Mouse (Mus musculus) fat pad, adult 2 months (tissue): ENCODE measurements around the gene Tst.

Experiments
- DNase-seq: peaks from one replicate; pipeline ENCODE4 v3.0.0-alpha.2; 2011; ENCODE audit warnings: low read depth, low spot score; ENCODE audit errors: extremely low read depth

The Tst gene

DNA sequence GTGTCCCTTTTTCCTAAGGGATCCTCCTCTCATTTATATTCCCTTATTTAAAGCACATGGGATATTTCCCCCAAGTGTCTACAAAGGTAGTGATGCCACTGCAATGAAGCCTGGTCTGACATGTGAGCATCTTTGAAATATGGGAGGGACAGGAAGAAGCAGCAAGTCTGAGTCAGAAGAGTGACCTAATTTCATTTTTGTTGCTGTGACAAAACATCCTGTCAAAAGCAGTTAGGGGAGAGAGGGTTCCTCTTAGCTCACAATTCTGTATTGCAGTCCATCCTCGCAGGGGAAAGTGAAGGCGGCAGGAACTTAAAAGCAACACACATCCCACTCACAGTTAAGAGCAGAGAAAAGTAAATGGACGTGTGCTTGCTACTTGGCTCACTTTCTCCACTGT is 14.9 kb downstream of the Tst start:
- DNase-seq, result no peak

DNA sequence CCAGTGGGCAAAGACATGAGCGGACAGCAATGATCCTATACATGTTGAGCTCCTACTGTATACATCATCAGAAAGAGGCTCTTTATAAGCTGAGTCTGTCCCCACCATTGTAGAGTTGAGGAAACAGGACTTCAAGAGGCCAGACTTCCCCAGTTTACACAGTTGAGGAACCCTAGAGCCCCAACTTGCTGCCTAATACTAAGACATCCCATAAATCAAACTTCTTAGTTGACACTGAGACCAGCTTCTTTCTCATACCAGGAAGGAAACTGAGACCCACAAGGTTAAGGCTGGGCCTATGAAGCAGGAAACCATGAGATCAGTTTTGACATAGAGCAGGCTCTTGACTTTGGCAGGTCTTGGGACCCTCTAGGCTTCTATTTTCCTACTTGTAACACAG is 20.1 kb downstream of the Tst start:
- DNase-seq, result no peak

DNA sequence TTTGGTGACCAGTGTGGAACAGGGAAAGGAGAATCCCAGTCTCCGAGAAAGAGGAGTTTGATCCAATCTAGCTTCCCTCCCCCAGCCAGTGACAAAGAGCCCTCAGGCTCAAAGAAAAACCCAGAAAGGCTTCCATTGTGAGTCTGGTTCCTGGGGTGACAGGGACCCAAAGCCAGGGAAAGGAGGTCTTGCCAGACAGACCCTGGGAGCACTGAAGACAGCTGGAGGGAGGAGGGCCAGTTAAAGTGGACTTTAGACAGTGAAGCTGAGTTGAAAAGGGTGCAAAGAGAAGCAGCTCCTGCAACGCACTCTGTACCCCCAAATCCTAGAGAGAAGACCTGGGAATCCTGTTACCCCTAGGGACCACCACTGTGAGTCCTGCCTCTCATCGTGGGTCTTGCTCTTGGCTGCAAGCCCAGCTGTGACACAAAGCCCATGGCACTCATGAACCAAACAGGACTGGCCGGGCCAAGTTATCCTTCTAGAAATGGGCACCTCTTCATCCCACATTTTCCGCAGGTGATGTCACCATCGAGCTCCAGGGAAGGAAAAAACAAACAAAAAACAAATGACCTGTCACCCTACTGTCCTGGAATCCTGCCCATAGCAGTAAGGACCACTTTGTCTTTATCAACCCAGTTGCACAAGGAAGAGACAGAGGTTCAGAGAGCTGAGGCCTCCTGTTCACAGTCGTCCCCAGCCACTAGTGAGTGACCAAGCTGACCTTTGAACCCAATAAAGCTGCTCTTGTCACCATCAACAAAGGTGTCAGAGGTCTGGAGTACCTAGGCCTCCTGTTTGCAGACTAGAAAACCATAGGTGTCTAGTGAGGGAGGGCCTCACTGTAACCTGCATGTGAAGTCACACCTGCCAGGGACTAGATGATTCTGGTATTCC is 21.2 kb downstream of the Tst start:
- no peak for DNase-seq

DNA sequence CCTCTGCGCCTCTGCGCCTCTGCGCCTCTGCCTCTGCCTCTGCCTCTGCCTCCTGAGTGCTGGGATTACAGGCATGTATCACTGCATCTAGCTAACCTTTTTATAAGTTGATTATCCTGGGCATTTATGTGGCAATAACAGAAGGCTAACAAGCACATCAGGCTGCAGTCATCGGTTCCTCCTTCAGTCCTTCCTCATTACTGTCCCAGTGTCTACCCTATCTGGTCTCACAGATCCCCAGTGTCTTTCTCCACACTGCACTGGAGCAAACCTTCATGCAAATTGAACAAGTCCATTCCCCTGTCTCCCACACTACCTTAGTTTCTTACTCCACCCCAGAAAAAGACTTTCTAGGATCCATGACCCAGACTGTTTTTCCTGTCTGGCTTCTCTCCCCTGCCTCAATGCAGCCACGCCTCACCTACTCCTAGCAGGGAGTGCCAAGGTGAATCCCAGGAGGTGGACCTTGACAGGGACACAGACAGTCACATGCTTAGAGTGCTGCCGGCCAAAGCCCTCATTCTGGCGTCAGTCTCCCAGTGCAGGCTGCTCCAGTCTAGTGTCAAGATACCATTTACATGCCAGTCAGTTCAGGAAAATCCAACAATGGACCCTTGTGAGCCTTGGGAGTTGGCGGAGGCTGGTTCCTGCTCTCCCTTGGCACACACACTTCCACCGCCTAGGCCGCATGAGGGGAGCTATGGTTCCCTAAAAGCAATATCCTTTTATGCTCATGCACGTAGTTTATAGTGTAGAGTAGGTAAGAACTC is 22.1 kb downstream of the Tst start:
- no peak for DNase-seq

DNA sequence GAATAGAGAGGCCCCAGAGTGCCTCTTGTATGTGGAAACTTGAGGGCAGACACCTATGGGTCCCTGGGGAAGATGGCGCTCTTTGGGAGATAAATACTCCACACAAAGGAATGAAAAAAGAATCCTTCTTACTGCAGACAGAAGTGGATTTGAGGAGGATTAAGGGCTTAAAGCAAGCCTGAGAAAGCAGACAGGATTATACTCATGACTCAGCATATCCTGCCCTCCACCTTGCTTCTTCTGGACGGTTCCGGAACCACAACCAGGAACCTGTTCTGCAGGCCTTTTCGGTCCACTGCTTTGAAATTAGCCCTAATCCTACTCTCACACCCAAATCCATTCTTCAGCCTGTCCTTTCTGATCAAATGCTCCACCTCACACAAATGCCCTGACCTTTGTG is 23.6 kb downstream of the Tst start:
- no peak for DNase-seq

DNA sequence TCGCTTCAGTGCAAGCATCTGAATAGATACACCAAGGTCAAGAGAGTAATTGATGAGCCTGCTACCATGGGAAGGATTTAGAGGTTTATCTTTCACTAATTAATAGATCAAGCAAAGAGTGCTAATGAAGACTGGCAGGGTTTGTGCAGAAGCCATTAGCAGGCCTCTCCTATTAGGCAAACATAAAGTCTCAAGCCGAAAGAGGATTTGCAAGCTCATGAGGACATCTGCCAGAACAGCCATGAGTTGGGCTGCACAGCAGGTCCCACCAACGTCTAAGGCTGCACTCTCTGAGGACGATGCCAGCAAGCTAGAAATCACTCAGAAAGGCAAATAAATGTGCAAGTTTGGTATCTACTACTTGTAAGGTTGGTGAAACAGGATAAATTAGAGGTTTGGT is 25.0 kb downstream of the Tst start:
- DNase-seq, result no peak

DNA sequence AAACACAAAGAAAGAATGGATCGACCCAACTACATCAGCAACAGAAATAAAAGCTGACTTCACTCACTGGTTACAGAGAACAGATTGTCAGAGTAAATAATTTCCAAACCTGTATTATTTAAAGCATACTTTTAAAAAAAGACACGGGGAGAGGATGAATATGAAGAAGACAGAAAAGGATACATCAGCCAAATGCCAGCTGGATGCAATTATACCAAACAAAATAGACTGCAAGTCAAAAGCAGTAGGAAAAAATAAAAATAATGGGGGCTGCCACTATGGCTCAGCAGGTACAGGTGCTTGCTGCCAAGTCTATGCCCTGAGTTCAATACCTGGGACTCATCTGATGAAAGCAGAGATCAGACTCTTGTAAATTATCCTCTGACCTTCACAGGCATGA is 25.5 kb downstream of the Tst start:
- DNase-seq, result no peak

DNA sequence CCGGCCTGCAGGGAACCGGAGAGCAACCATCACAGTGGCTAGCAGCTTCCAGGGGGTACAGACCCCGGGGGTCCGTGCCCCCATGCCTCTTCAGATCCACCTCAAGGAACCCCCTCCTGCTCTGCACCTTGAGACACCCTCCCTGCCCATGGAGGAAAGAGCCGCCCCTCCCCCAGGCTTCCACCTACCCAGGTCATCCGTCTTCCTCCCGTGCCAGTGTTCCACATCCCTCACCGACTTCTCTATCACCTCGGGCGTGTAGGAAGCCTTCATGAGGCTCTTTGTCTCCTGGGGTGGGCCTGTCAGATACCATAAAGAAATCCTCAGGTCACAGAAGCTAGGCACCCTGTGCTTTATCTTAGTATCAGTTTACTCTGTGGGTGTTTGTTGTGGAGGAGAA is 27.2 kb downstream of the Tst start:
- DNase-seq, result no peak

DNA sequence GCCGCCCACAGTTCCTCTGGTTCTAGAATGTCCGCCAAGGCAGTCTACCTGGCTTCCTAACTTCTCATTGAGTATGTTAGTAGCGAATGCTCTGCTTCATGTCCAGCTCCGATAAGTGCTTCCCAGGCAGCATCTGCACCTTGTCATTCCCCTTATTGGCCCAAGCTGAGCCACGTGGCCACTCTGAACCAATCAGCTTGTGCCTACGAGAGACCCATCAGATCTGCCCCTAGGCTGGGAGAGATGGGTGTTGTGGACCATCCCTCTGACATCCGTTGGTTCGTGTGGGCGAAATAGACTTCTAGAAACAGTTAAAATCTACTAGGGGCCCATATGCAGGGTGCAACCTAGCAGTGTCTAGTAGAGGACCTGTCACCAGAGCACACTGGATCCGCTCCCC is 27.8 kb downstream of the Tst start:
- no peak for DNase-seq

DNA sequence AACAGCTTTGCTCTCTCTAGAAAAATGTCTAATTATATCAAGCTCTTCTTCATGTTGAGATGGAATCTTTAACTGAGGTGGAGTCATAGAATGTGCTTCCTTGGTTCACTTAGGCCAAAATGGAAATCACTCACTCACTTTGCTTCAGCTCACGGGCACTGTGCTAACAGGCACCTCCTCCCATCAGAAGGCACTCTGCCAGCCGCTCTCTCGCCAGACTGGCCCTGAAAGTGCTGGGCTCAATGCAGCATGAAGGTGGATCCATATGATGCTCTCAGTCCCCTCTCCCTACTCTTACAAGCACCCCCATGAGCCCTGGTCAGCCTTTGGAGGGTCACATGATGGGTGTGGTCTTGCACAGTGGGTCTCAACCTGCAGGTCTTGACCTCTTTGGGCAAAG is 31.5 kb downstream of the Tst start:
- DNase-seq, result no peak

DNA sequence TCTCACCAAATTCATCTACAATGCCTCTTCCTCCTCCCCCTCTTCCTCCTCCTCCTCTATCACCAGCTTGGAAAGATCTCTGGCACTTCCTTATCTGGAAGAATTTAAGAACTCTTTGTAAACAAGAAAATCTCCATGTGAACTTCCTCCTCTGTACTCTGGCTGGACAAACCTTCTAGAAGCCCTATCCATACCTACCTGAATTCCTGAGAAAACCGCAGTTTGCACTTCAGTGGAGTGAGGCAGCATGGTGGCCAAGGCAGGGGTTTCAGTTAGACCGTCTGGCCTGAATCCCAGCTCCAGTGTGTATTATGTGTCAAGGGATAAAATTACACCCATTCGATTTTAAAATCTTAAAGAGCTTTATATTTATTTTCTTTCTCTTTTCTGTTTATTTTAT is 32.9 kb downstream of the Tst start:
- no peak for DNase-seq

DNA sequence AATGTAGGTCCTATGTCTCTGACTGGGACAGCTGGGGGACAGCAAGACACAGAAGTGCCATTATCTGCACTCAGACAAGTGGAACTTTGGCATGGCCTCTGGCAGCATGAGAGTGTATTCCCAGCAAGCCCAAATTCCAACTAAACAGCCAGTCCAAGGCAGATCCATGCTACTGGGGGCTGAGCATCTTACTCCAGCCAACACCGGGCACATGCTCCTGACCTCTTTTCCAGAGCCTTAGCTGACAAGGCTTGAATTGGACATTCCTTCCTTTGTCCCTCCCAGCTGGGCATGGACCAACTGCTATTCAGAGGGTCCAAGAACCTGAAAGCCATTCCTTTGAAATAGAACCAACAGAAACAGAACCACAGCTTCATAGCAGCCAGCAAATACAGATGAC is 36.1 kb downstream of the Tst start:
- DNase-seq, result no peak

DNA sequence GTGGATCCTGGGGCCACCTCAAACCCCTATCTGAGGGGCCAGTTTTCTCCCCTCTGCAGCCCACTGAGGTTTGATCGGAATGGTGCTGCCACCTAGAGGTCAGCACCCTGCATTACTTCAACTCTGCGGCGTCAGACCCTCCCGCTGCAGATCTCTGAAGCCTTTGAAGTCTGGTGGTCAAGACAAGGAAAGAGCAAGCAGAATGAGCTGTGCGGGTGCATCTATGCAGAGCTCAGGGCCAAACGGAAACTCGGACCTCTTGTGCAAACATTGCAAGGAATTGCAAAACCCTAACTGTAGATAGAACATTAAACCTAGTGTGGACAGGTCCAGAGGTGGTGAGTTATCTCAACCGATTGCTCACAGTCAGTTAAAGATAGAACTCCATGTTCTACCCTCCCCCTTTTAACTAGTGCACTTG is 36.8 kb downstream of the Tst start:
- no peak for DNase-seq

DNA sequence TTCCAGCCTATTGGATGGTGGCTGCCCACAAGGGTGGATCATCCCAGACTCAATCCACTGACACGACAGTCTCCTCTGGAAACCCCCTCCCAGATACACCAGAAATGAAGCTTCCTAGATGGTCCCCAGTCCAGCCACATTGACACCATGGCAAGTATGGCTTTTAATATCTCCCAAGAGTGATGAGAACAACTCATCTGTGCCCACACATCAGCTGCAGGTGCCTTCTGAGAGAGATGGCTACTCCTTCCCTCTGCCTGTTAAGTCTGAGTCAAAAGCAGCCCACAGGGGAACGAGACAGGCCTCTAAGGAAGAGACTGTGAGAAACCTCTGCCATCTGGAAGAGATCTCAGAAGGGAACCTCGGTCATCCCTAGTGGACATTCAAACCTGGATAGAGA is 37.9 kb downstream of the Tst start:
- no peak for DNase-seq

DNA sequence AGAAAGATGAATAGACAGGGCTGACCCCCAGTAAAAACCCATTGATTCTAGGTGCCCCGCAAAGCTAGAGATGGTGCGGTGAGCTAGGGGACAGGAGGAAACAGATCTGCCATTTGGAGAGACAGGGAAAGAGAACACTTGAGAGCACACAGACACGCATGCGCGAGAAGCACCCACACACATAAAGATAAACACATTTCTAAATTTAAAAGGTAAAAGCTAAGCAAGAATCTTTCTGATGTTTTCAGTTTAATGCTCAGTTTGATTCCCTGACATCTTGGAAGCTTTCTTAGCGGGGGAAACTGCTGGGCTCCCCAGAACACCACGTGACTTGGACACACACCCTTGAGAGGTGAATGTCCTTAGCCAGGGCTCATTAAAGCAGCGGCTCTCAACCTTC is 38.8 kb downstream of the Tst start:
- DNase-seq, result no peak

DNA sequence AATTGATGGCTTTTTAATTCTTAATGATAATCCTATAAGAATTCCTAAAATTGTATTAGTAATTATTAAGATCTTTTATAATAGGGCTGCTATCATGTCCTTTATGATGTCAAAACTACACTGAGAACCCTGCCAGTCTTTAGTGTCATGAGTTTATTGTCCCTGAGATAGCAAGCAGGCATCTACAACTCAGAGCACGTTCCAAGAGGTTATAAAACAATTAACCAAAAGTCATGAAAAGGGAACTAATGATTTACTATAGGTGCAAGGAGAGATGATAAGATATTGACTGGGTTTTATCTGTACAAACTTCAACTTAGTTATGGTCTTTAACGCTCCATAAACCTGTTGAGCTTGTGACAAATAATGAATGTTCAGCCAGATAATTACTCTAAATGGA is 39.8 kb downstream of the Tst start:
- no peak for DNase-seq

DNA sequence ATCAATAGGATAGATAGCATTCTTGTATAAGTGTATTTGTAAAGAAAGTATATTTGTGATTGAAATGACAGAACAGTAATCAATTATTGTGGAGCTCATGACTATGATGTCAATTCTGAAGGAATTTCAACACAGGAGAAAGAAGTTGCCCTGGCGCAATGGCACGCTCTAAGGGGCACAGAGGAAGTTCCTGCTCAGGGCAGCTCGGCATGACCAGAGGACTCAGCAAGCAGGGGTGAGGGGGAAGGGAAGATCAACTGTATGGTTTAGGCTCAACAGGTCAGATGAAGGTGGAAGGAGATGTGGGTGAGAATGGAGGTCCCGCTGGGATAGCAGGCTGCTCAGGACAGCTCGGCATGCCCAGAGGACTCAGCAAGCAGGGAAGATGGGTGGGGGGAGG is 50.2 kb downstream of the Tst start:
- no peak for DNase-seq

DNA sequence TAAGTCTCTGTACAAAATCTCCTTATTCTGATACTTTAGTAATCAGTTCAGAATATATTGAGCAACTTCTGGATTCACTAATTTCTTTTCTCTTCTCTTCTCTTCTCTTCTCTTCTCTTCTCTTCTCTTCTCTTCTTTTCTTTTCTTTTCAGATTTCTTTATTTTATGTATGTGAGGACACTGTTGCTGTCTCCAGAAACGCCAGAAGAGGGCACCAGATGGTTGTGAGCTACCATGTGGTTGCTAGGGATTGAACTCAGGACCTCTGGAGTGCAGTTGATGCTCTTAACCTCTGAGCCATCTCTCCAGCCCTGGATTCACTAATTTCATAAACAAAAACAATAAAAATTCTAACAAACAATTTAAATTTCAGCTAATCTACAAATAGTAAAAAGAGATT is 50.7 kb downstream of the Tst start:
- DNase-seq, result no peak

DNA sequence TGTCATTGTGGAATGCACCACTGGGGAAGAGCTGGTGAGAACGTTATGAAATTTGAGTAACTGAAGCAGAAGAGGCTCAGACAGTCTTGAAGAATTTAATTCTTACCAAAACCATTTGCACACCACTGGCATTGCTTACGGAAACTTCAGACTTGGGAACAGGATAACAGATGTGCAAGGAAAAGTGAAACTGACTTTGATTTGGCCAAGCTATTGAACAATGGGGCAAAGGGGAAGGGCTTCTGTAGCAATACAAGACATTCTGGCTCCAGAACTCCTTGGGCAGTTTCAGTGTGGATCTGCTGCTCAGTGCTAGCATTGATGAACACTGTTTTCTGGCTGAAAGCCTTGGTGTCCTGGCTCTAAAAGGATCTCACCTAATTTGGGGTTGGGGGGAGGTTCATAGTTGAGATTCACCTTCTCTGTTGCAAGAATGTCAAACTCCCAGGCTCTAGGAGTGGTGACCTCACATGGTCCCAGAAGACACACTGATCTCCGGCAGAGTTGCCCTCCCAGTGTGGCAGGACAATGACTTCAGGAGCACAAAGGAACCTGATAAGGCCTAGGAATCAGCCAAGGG is 54.0 kb downstream of the Tst start:
- no peak for DNase-seq
